10 mouse cellular contexts compared by ENCODE assay signal in the genomic region with DNA sequence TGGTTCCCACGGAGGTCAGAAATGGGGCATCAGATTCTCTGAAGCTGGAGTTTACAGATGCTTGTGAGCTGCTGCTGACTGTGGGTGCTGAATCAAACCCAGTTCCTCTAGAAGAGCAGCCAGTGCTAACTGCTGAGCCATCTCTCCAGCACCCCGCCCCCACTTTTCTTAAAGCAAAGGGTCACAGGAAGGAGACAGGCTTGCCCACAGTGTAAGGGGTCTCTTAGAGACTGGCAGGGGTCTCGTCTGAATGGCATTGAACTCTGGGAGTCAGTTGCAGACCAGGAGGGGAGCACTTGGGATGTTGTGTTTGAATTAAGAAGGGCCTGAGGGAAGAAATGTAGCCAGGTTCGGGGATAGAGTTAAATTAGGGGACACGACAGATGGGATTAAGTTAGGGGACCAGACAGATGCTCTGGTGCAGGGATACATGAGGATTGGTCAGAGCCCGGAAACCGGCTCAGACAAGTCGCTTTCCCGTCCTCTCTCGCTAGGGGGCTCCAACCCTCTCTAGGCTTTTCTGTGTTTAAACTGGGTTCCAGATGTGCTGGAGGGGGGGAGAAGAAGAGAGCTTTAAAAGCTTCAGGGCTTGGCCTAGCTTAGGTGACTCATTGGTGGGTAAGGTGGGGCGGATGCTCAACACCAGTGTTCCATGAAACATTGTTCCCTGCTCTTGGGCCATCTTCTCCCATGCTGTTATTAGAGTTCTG. TPM values are rescaled to one million over a fixed set of nuclear protein-coding genes. Genes with fewer than 3 reads are reported as not detected.
DNase-seq lines count a peak whose midpoint lies in the region; ATAC-seq lines count a peak whose summit lies in the region.
"Had no signal": no experiment of that assay in that cellular context is flagged by ENCODE, and none has a peak within 500 bp of the region (broad histone marks: within the 10 kb centered on the region; RNA-seq: fewer than 3 reads in every experiment).

No protein-coding gene starts in this region.

- peak; percentile 55 for DNase-seq in forebrain, embryonic 14.5 days (ENCODE audit: low spot score)
- DNase-seq in midbrain, embryonic 10.5 days (ENCODE audit: low spot score): peak; percentile 65
- DNase-seq in adipocyte (ENCODE audit: low spot score): peak; percentile 80
- DNase-seq in embryonic facial prominence, embryonic 11.5 days (ENCODE audit: low spot score): peak; percentile 87
- DNase-seq in lung, postnatal 10 days: peak; percentile 80
- no peak for DNase-seq in frontal cortex, postnatal 10 days (ENCODE audit: low spot score in 2 of 2)

- H3K4me2 ChIP-seq in forebrain, embryonic 14.5 days (ENCODE audit: low read length): no peak overlapping the region
- H3K4me2 ChIP-seq in forebrain, embryonic 12.5 days: no peak overlapping the region
- no peak overlapping the region for H3K4me2 ChIP-seq in midbrain, embryonic 13.5 days (replicated peaks)
- no peak overlapping the region for H3K4me2 ChIP-seq in embryonic facial prominence, embryonic 11.5 days (ENCODE audit: low read depth, low read length)

- peaks cover 19% of the 10 kb centered on the region for H3K4me1 ChIP-seq in forebrain, embryonic 14.5 days (ENCODE audit: control insufficient read depth, insufficient read depth, low read length)
- peaks cover 25% of the 10 kb centered on the region for H3K4me1 ChIP-seq in forebrain, embryonic 12.5 days
- peaks cover 53% of the 10 kb centered on the region for H3K4me1 ChIP-seq in midbrain, embryonic 10.5 days
- peaks cover 23% of the 10 kb centered on the region for H3K4me1 ChIP-seq in midbrain, embryonic 13.5 days (replicated peaks)
- H3K4me1 ChIP-seq in embryonic facial prominence, embryonic 11.5 days (ENCODE audit: control insufficient read depth, insufficient read depth, low read length): peaks cover 5% of the 10 kb centered on the region

- ATAC-seq in forebrain, embryonic 14.5 days: no peak
- ATAC-seq in forebrain, embryonic 12.5 days (ENCODE audit: low FRiP score): no peak
- no peak for ATAC-seq in midbrain, embryonic 13.5 days
- ATAC-seq in embryonic facial prominence, embryonic 11.5 days (replicated peaks; ENCODE audit: insufficient number of reproducible peaks, low FRiP score, low TSS enrichment, low read depth): no peak

- H3K27ac ChIP-seq in forebrain, embryonic 14.5 days (ENCODE audit: low read depth, low read length): no peak overlapping the region
- H3K27ac ChIP-seq in forebrain, embryonic 12.5 days: no peak overlapping the region
- no peak overlapping the region for H3K27ac ChIP-seq in midbrain, embryonic 10.5 days (replicated peaks)
- no peak overlapping the region for H3K27ac ChIP-seq in midbrain, embryonic 13.5 days
- H3K27ac ChIP-seq in embryonic facial prominence, embryonic 11.5 days (replicated peaks; ENCODE audit: low read depth, low read length): no peak overlapping the region
- H3K27ac ChIP-seq: heart, embryonic 13.5 days; midbrain, embryonic 12.5 days had no signal

- H3K27me3 ChIP-seq in forebrain, embryonic 14.5 days (replicated peaks; ENCODE audit: control insufficient read depth, insufficient read depth, low read length): peaks cover 48% of the 10 kb centered on the region
- peaks cover 99% of the 10 kb centered on the region for H3K27me3 ChIP-seq in forebrain, embryonic 12.5 days
- peaks cover 100% of the 10 kb centered on the region for H3K27me3 ChIP-seq in midbrain, embryonic 10.5 days (ENCODE audit: low read depth, poor library complexity, severe bottlenecking)
- peaks cover 98% of the 10 kb centered on the region for H3K27me3 ChIP-seq in midbrain, embryonic 13.5 days
- peaks cover 38% of the 10 kb centered on the region for H3K27me3 ChIP-seq in embryonic facial prominence, embryonic 11.5 days (ENCODE audit: control insufficient read depth, insufficient read depth, low read length)

- WGBS in forebrain, embryonic 14.5 days: 17% methylated on average over 11 of the region's 11 CpGs
- WGBS in forebrain, embryonic 12.5 days: 13% methylated on average over 11 of the region's 11 CpGs
- 17% methylated on average over 11 of the region's 11 CpGs for WGBS in midbrain, embryonic 10.5 days
- WGBS in midbrain, embryonic 13.5 days: 18% methylated on average over 11 of the region's 11 CpGs
- 13% methylated on average over 11 of the region's 11 CpGs for WGBS in embryonic facial prominence, embryonic 11.5 days

- no peaks in the 10 kb centered on the region for H3K36me3 ChIP-seq in forebrain, embryonic 14.5 days (ENCODE audit: control insufficient read depth, insufficient read depth, low read length)
- H3K36me3 ChIP-seq in forebrain, embryonic 12.5 days (replicated peaks): no peaks in the 10 kb centered on the region
- H3K36me3 ChIP-seq in midbrain, embryonic 10.5 days: no peaks in the 10 kb centered on the region
- no peaks in the 10 kb centered on the region for H3K36me3 ChIP-seq in midbrain, embryonic 13.5 days
- no peaks in the 10 kb centered on the region for H3K36me3 ChIP-seq in embryonic facial prominence, embryonic 11.5 days (replicated peaks; ENCODE audit: control insufficient read depth, insufficient read depth, low read depth, low read length)
- H3K36me3 ChIP-seq: heart, embryonic 13.5 days; midbrain, embryonic 12.5 days had no signal

- H3K9me3 ChIP-seq in forebrain, embryonic 14.5 days (replicated peaks; ENCODE audit: control insufficient read depth, low read length): no peaks in the 10 kb centered on the region
- no peaks in the 10 kb centered on the region for H3K9me3 ChIP-seq in forebrain, embryonic 12.5 days
- no peaks in the 10 kb centered on the region for H3K9me3 ChIP-seq in midbrain, embryonic 10.5 days (replicated peaks)
- H3K9me3 ChIP-seq in midbrain, embryonic 13.5 days: no peaks in the 10 kb centered on the region
- H3K9me3 ChIP-seq in embryonic facial prominence, embryonic 11.5 days (replicated peaks; ENCODE audit: control insufficient read depth, low read length): no peaks in the 10 kb centered on the region
- H3K9me3 ChIP-seq: heart, embryonic 13.5 days; midbrain, embryonic 12.5 days had no signal

- no peak overlapping the region for H3K4me3 ChIP-seq in forebrain, embryonic 14.5 days (ENCODE audit: low read depth, low read length)
- no peak overlapping the region for H3K4me3 ChIP-seq in forebrain, embryonic 12.5 days (replicated peaks)
- no peak overlapping the region for H3K4me3 ChIP-seq in midbrain, embryonic 10.5 days
- H3K4me3 ChIP-seq in midbrain, embryonic 13.5 days (replicated peaks): no peak overlapping the region
- H3K4me3 ChIP-seq in embryonic facial prominence, embryonic 11.5 days (ENCODE audit: low read depth, low read length): no peak overlapping the region

- no peak overlapping the region for H3K9ac ChIP-seq in forebrain, embryonic 14.5 days (ENCODE audit: low read length)
- no peak overlapping the region for H3K9ac ChIP-seq in forebrain, embryonic 12.5 days
- H3K9ac ChIP-seq in midbrain, embryonic 13.5 days (replicated peaks): no peak overlapping the region
- H3K9ac ChIP-seq in embryonic facial prominence, embryonic 11.5 days (replicated peaks; ENCODE audit: low read length): no peak overlapping the region
- H3K9ac ChIP-seq: heart, embryonic 13.5 days; midbrain, embryonic 12.5 days had no signal

RNA-seq across cellular contexts. Expression of a gene that starts 7.0 kb away (rescaled TPM):
- polyA plus RNA-seq in forebrain, embryonic 14.5 days (2014; fragmentation: Nextera tagmentation; extraction: Ambion mirVana): 1.1 TPM in 2 replicates
- 0.86 and 0.95 TPM in 2 replicates for polyA plus RNA-seq in forebrain, embryonic 12.5 days (2016; fragmentation: Nextera tagmentation; extraction: Ambion mirVana)
- polyA plus RNA-seq in midbrain, embryonic 10.5 days (2016; fragmentation: Nextera tagmentation; extraction: Ambion mirVana): 0.38 and 0.39 TPM in 2 replicates
- polyA plus RNA-seq in midbrain, embryonic 13.5 days (2015; fragmentation: Nextera tagmentation; extraction: Ambion mirVana): 0.94 and 1.1 TPM in 2 replicates
- 2.9 and 6.5 TPM in 2 replicates for polyA plus RNA-seq in embryonic facial prominence, embryonic 11.5 days (2014; fragmentation: Nextera tagmentation; extraction: Ambion mirVana)

RNA-seq across cellular contexts. Expression of a gene that starts 34.7 kb away (rescaled TPM):
- 54.2 and 56.5 TPM in 2 replicates for polyA plus RNA-seq in forebrain, embryonic 14.5 days (2014; fragmentation: Nextera tagmentation; extraction: Ambion mirVana)
- polyA plus RNA-seq in forebrain, embryonic 12.5 days (2016; fragmentation: Nextera tagmentation; extraction: Ambion mirVana): 30.3 and 30.4 TPM in 2 replicates
- 8.3 and 15.3 TPM in 2 replicates for polyA plus RNA-seq in midbrain, embryonic 10.5 days (2016; fragmentation: Nextera tagmentation; extraction: Ambion mirVana)
- 58.1 and 61.2 TPM in 2 replicates for polyA plus RNA-seq in midbrain, embryonic 13.5 days (2015; fragmentation: Nextera tagmentation; extraction: Ambion mirVana)
- 14.7 and 15.4 TPM in 2 replicates for polyA plus RNA-seq in embryonic facial prominence, embryonic 11.5 days (2014; fragmentation: Nextera tagmentation; extraction: Ambion mirVana)

RNA-seq across cellular contexts. Expression of a gene that starts 36.5 kb away (rescaled TPM):
- 1.1 and 1.8 TPM in 2 replicates for polyA plus RNA-seq in forebrain, embryonic 14.5 days (2014; fragmentation: Nextera tagmentation; extraction: Ambion mirVana)
- polyA plus RNA-seq in forebrain, embryonic 12.5 days (2016; fragmentation: Nextera tagmentation; extraction: Ambion mirVana): 0.45 and 0.50 TPM in 2 replicates
- polyA plus RNA-seq in midbrain, embryonic 10.5 days (2016; fragmentation: Nextera tagmentation; extraction: Ambion mirVana): 0.19 and 0.34 TPM in 2 replicates
- 1.3 and 1.8 TPM in 2 replicates for polyA plus RNA-seq in midbrain, embryonic 13.5 days (2015; fragmentation: Nextera tagmentation; extraction: Ambion mirVana)
- polyA plus RNA-seq in embryonic facial prominence, embryonic 11.5 days (2014; fragmentation: Nextera tagmentation; extraction: Ambion mirVana): 0.21 and 0.41 TPM in 2 replicates
- polyA plus RNA-seq: heart, embryonic 13.5 days had no signal

Comparison
In these comparisons a context has a peak if more than half of its experiments do, and no peak if none do; other contexts are left out.
1. DNase-seq: peak in forebrain, embryonic 14.5 days (single experiment), midbrain, embryonic 10.5 days (single experiment), adipocyte (single experiment), embryonic facial prominence, embryonic 11.5 days (single experiment) and lung, postnatal 10 days (single experiment); none in frontal cortex, postnatal 10 days (0 of 2).